Mouse (Mus musculus) left cerebral cortex, postnatal 4 days (tissue): ENCODE data around the gene Taar3. TPM values are rescaled to one million over a fixed set of nuclear protein-coding genes. Genes with fewer than 3 reads are reported as not detected.

ENCODE experiments used
- DNase-seq: peaks from one replicate; pipeline ENCODE4 v3.0.0-alpha.2; 2022
- intact Hi-C: fragments of 180-260 bp; cut with DNase I; formaldehyde crosslinking; loops from one replicate; pipeline ENCODE4 v1.15.1; 2025
- total RNA-seq, 2 experiments: library from RNA; stranded (reverse); gene quantifications; 2 replicates each; pipeline ENCODE4 v1.2.3; 2021

Taar3 gene
- total RNA-seq = not detected

DNA sequence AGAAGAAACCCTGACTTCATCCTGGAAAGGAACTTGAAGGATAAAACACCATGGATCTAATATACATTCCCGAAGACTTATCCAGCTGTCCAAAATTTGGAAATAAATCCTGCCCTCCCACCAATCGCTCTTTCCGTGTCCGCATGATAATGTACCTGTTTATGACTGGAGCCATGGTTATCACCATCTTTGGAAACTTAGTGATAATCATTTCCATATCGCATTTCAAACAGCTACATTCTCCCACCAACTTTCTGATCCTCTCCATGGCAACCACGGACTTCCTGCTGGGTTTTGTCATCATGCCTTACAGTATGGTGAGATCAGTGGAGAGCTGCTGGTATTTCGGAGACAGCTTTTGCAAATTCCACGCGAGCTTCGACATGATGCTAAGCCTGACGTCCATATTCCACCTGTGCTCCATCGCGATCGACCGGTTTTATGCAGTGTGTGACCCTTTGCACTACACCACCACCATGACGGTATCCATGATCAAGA lies at the start of gene Taar3:
Gene Taar3 (plus strand): TSS at position 51 of the 498 bp plus-strand sequence.
- peak; percentile 8 for DNase-seq
- intact Hi-C loops = no loop called here

- no peak for DNase-seq
- intact Hi-C loops = no loop called here
These were observed 48.2 kb upstream of the Taar3 start for GRCm38 (mm10) chr10:23901119-23901518.

DNA sequence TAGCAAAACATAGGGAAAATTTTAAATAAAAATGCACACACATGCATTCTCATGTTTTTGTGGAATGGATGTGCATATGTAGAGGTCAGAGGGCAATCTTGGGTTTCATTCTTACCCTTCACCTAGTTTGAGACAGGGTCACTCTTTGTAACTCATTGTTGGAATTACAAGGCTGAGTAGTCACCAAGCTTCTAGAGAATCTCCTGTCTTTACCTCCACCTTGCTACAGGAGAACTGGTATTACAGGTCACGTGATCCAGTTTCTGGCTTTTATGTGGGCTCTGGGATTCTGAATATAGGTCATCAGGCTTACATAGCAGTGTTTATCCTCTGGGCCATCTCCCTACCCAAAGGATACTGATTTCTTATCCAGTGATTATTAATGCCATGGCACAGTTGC lies 43.7 kb upstream of the Taar3 start:
- DNase-seq = no peak
- intact Hi-C loops = no loop called here

DNA sequence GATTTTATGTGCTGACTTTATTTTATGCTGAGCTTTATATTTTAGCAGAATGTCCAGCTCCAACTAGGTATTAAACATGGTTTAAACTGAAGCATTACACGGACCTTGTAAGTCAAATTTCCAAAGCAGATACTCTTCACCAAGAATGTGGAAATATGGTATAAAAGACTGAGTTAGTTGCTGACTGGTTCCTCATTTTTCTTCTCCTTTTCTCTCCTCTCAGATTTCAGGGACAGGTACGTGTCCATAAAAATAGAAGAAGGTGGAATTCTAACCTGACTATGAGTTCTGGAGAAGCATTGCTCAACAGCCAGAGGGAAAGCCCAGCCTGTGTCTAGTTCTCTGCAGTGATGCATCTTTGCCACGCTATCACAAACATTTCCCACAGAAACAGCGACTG lies 29.3 kb upstream of the Taar3 start, which contains the start of gene Taar1:
Gene Taar1 (plus strand): TSS at position 301 of the 400 bp plus-strand sequence.
- intact Hi-C loops = no loop called here
- no peak for DNase-seq

- intact Hi-C loops = no loop called here
These were observed 26.9 kb upstream of the Taar3 start for GRCm38 (mm10) chr10:23922468-23922867.

GRCm38 (mm10) chr10:23923941-23924340 lies 25.4 kb upstream of the Taar3 start:
- no peak for DNase-seq
- intact Hi-C loops = no loop called here

More at GRCm38 (mm10) chr10:23922468-23922867, 26.9 kb upstream of the Taar3 start:
- no peak for DNase-seq

DNA sequence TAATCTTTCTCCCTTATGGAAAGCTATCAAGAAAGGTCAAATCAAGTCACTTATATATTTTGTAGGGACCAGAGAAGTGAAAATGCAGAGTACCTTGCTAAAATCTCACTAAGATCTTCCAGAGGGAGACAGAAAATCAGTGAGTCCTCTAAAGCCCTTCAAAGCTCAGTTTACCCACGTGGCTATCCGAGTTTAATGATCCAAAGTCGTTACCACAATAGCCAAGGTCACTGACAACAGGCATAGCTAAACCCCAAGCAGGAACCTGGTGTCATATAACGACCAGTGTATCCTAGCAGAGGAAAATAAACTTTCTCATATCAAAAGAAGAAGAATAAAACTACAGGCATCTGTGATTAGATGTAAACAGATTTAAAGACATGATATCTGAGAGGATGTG lies 11.7 kb upstream of the Taar3 start:
- intact Hi-C loops = no loop called here
- no peak for DNase-seq

- no peak for DNase-seq
- intact Hi-C loops = no loop called here
These were observed 11.0 kb upstream of the Taar3 start, which contains the start of gene Taar2 for GRCm38 (mm10) chr10:23938312-23938711. Gene Taar2 (plus strand): TSS chr10:23938572.

DNA sequence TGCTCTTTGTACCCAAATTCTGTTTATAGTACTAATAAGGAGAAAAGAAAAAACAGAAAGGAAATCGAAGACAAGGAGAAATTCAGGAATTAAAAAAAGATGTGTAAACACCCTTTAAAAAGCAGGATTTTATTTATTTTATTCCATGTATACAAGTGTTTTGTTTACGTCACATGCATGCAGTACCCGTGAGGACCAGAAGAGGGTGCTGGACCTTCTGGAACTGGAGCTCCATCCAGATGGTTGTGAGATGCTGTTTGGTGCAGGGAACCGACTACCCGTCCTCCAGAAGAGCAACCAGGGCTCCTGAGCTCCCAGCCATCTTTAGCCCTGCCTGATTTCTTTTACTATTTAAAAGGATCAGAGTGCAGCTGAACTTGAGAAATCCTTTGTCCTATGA lies 6.9 kb upstream of the Taar3 start:
- intact Hi-C loops = no loop called here
- DNase-seq = no peak

- intact Hi-C loops = no loop called here
These were observed 1.3 kb upstream of the Taar3 start for GRCm38 (mm10) chr10:23948026-23948425.

DNA sequence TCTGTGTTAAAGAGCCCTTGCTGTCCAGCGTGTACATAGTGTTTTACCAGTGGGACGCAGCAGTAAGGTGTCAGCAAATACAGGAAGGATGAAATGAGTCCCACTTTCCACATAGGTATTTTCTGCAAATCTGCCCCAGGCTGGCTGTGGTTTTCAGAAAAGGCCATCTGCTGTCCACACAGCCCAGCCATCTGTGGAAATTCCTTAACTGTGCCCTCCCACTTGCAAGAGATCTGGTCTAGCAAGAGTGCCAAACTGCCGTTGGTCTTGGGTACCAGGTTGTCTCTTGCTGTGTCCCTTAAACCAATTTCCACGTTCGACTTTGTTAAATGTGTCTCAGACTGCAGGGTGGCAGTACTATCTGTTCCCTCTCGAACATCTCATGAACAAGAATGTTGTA lies 2.4 kb downstream of the Taar3 start:
- peak; percentile 20 for DNase-seq
- intact Hi-C loops = no loop called here

More at GRCm38 (mm10) chr10:23948026-23948425, 1.3 kb upstream of the Taar3 start:
- peak; percentile 28 for DNase-seq

DNA sequence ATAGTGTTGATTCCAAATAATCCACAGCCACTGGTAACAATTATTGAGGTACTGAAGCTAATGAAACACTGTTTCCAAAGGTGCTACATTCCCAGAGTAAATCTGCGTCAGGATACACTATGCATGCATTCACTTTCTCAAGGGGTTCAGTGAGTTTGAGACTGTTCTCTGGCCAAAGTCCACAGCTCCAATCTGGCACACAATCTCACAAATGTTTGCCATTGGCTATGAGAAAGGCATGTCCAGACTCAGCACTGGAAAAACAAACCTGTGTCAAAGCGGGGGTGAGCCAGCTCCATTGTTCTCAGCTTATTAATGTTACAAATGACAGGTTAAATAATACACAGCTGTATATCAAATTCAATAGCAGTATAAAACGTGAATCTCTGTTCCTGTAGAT lies 9.7 kb downstream of the Taar3 start:
- DNase-seq = peak; percentile 24
- intact Hi-C loops = no loop called here

- no peak for DNase-seq
- intact Hi-C loops = no loop called here
These were observed 11.1 kb downstream of the Taar3 start, which contains the start of gene Taar4 for GRCm38 (mm10) chr10:23960444-23960915. Gene Taar4 (plus strand): TSS chr10:23960494.

- peak; percentile 78 for DNase-seq
- intact Hi-C loops = no loop called here
These were observed 14.1 kb downstream of the Taar3 start for GRCm38 (mm10) chr10:23963444-23963843.

- intact Hi-C loops = no loop called here
- DNase-seq = no peak
These were observed 15.7 kb downstream of the Taar3 start for GRCm38 (mm10) chr10:23964921-23965610.

DNA sequence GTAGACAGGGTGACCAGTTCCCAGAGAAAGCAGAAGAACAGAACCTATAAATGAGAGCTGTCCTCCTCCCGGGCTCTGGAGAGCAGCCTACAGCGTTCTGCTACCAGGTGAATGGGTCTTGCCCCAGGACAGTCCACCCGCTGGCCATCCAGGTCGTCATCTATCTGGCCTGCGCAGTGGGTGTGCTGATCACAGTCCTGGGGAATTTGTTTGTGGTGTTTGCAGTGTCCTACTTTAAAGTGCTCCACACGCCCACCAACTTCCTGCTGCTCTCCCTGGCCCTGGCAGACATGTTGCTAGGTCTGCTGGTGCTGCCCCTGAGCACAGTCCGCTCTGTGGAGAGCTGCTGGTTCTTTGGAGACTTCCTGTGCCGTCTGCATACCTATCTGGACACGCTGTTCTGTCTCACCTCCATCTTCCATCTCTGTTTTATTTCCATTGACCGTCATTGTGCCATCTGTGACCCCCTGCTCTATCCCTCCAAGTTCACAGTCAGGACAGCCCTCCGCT lies 21.4 kb downstream of the Taar3 start, which contains the start of gene Taar5:
Gene Taar5 (plus strand): TSS at position 51 of the 510 bp plus-strand sequence.
- intact Hi-C loops = loop anchor here (10.0 kb wide), 1 partner anchor 144 kb away; no protein-coding TSS in a partner anchor
- DNase-seq = no peak

GRCm38 (mm10) chr10:23971256-23971655 lies 21.9 kb downstream of the Taar3 start:
- intact Hi-C loops = loop anchor here (10.0 kb wide), 1 partner anchor 144 kb away; no protein-coding TSS in a partner anchor
- DNase-seq = no peak

- DNase-seq = no peak
- intact Hi-C loops = loop anchor here (10.0 kb wide), 1 partner anchor 137 kb away; no protein-coding TSS in a partner anchor
These were observed 28.6 kb downstream of the Taar3 start for GRCm38 (mm10) chr10:23977958-23978357.

GRCm38 (mm10) chr10:23978901-23979705 lies 29.7 kb downstream of the Taar3 start:
- intact Hi-C loops = loop anchor here (10.0 kb wide), 1 partner anchor 136 kb away; no protein-coding TSS in a partner anchor
- DNase-seq = peak; percentile 81

GRCm38 (mm10) chr10:23985546-23985945 lies 36.2 kb downstream of the Taar3 start, which contains the start of gene Taar6:
Gene Taar6 (minus strand): TSS chr10:23985646.
- DNase-seq = no peak
- intact Hi-C loops = no loop called here

GRCm38 (mm10) chr10:23986419-23986818 lies 37.1 kb downstream of the Taar3 start:
- no peak for DNase-seq
- intact Hi-C loops = no loop called here
